Mouse (Mus musculus) lung, postnatal 0 days (tissue): ENCODE measurements around the gene Myo5c. TPM values are rescaled to one million over a fixed set of nuclear protein-coding genes. Genes with fewer than 3 reads are reported as not detected.

Source experiments
- ATAC-seq: fragments of 200-750 bp; cut with Nextera tagmentation; 2 replicates; pipeline ENCODE4 v1.8.0; 2017; ENCODE audit warnings: moderate library complexity
- DNase-seq: peaks from one replicate; pipeline ENCODE4 v3.0.0-alpha.2; 2016; ENCODE audit warnings: low spot score
- H3K27ac ChIP-seq: fragments of 300-500 bp; sonication (generic); 2 replicates; pipeline ENCODE4 v1.5.1; 2014; ENCODE audit warnings: antibody characterized with exemption, mild to moderate bottlenecking, low read length, mixed read lengths
- H3K27me3 ChIP-seq: fragments of 300-500 bp; sonication (generic); replicated peaks from 2 replicates; pipeline ENCODE4 v1.6.1; 2014; ENCODE audit warnings: low read length, mixed read lengths; ENCODE audit not compliant: insufficient read depth
- H3K36me3 ChIP-seq: fragments of 300-500 bp; sonication (generic); 2 replicates; pipeline ENCODE4 v1.6.1; 2014; ENCODE audit warnings: low read length, mixed read lengths; ENCODE audit not compliant: insufficient read depth
- H3K4me1 ChIP-seq: fragments of 300-500 bp; sonication (generic); 2 replicates; pipeline ENCODE4 v1.6.1; 2014; ENCODE audit warnings: antibody characterized with exemption, low read depth, low read length, mixed read lengths; ENCODE audit not compliant: insufficient read depth
- H3K4me2 ChIP-seq: fragments of 300-500 bp; sonication (generic); replicated peaks from 2 replicates; pipeline ENCODE4 v1.6.1; 2014; ENCODE audit warnings: low read depth, mild to moderate bottlenecking, low read length, moderate library complexity, mixed read lengths
- H3K4me3 ChIP-seq: fragments of 300-500 bp; sonication (generic); 2 replicates; pipeline ENCODE4 v1.5.1; 2014; ENCODE audit warnings: low read depth, low read length
- H3K9ac ChIP-seq: fragments of 300-500 bp; sonication (generic); replicated peaks from 2 replicates; pipeline ENCODE4 v1.6.1; 2014; ENCODE audit warnings: low read depth, mild to moderate bottlenecking
- H3K9me3 ChIP-seq: fragments of 300-500 bp; sonication (generic); 2 replicates; pipeline ENCODE4 v1.6.1; 2016; ENCODE audit warnings: low read length, mixed read lengths
- CTCF ChIP-seq: IDR thresholded peaks from 2 replicates; pipeline ENCODE4 v1.5.1; 2016; ENCODE audit warnings: antibody characterized with exemption, mild to moderate bottlenecking
- EP300 ChIP-seq: IDR thresholded peaks from 2 replicates; pipeline ENCODE4 v1.6.1; 2016; ENCODE audit warnings: antibody characterized with exemption, mild to moderate bottlenecking, control low read depth
- WGBS: fragments of 180-500 bp; shearing (Covaris S2); extraction: QIAGEN DNeasy Blood & Tissue Kit; methylation state at CpG from one replicate; pipeline ENCODE4 v1.1.7; 2014; 5-methylcytosine and 5-hydroxymethylcytosine counted together
- polyA plus RNA-seq: library from polyadenylated mRNA; unstranded; fragments of >200 nt; fragmentation: Nextera tagmentation; extraction: Ambion mirVana; gene quantifications from 2 replicates; pipeline ENCODE4 v1.2.1, GENCODE M21; 2015

The Myo5c gene
- polyA plus RNA-seq, 1 experiment from 2014 or later = 35.0 TPM

DNA sequence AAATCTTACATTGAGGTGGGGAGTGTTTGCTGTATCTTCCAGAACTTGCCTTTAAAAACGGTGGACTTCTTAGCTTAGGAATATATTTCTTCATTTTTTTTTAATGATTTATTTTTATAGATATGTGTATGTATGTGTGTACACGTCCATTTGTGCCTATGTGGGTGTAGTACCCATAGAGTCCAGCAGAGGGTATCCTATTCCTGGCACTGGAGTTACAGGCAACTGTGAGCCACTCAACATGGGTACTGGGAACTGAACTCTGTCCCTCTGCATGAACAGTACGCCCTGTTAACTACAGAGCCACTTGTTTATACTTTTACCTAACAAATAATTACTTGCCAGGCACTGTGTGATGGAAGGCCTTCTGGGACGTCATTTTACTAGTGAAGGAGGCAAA, 27.8 kb downstream of the Myo5c start:
- no peaks in the 10 kb centered on the region for H3K27me3 ChIP-seq
- H3K9ac ChIP-seq = no peak overlapping the region
- H3K36me3 ChIP-seq = no peaks in the 10 kb centered on the region
- ATAC-seq (no peak), DNase-seq (no peak)
- H3K4me2 ChIP-seq = no peak overlapping the region
- H3K27ac ChIP-seq = no peak overlapping the region
- WGBS = 86% methylated on average over 4 of the region's 4 CpGs
- no peaks in the 10 kb centered on the region for H3K4me1 ChIP-seq
- no peaks in the 10 kb centered on the region for H3K9me3 ChIP-seq
- no peak overlapping the region for H3K4me3 ChIP-seq
- peak; percentile 62 for TF ChIP-seq CTCF
- no peak for TF ChIP-seq EP300

DNA sequence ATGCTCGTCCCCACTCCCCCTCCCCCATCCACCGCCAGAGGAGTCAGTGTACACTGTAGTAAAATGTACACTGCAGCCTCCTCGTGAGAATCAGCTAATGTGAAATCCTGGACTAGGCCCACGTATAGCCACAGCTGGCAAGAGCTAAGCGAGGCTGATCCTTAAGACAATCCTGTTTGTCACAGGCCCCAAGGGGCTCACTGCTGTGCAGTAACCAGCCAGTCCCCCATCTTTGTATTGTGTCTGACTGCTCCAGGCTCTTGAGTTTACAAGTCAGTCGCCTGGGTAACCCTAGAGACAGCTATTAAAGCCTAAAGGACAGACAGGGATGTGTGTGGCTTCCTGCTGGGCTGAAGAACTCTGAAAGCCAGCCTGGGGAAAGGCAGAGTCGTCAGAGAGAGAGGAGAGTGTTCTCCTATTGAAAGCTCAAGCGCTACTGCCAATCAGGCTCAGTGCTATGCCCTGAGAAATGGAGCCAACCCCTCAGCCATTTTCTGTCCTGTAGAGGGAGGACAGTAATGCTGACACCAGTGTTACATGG, 29.6 kb downstream of the Myo5c start:
- DNase-seq (no peak), ATAC-seq (no peak)
- H3K9me3 ChIP-seq = no peaks in the 10 kb centered on the region
- no peak overlapping the region for H3K4me3 ChIP-seq
- H3K27me3 ChIP-seq = no peaks in the 10 kb centered on the region
- 19% methylated on average over 8 of the region's 8 CpGs for WGBS
- no peaks in the 10 kb centered on the region for H3K36me3 ChIP-seq
- TF ChIP-seq CTCF (no peak), EP300 (no peak)
- H3K27ac ChIP-seq = no peak overlapping the region
- no peak overlapping the region for H3K9ac ChIP-seq
- no peaks in the 10 kb centered on the region for H3K4me1 ChIP-seq
- H3K4me2 ChIP-seq = no peak overlapping the region

DNA sequence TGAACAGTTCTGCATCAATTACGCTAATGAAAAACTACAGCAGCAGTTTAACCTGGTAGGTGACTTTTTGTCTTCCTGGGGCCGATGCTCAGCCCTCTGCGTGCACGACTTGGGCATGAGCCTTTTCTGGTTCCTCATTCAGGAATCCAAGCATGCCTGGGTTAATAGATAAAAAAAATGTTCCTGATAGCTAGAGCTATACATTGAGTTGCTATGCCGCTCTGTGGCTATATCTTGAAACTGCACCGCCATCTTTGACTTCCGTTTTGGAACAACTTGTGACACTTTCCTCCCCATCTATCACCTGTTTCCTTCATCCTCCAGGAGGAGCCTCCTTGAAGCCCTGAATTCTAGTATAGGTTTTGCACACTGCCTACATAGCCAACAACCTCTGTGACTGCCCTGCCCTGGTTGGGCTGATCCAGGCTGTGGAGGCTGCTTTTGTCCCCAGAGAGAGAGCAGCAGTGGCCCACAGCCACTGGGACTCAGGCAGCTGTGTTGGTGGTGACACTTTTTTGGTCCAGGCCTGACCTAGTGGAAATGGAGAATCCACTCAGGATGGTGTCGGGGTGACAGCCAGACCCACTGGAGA, 30.5 kb downstream of the Myo5c start:
- Histone ChIP-seq H3K4me1 (no peaks in the 10 kb centered on the region), H3K36me3 (0 out of 2 replicates have a peak, but pooled peaks cover 4% of the 10 kb centered on the region), H3K4me3 (no peak overlapping the region), H3K9me3 (no peaks in the 10 kb centered on the region), H3K27ac (no peak overlapping the region), H3K4me2 (no peak overlapping the region), H3K27me3 (no peaks in the 10 kb centered on the region), H3K9ac (no peak overlapping the region)
- WGBS = 53% methylated on average over 8 of the region's 8 CpGs
- no peak for TF ChIP-seq EP300
- peak; percentile 59 for TF ChIP-seq CTCF
- DNase-seq = no peak
- ATAC-seq = no peak

DNA sequence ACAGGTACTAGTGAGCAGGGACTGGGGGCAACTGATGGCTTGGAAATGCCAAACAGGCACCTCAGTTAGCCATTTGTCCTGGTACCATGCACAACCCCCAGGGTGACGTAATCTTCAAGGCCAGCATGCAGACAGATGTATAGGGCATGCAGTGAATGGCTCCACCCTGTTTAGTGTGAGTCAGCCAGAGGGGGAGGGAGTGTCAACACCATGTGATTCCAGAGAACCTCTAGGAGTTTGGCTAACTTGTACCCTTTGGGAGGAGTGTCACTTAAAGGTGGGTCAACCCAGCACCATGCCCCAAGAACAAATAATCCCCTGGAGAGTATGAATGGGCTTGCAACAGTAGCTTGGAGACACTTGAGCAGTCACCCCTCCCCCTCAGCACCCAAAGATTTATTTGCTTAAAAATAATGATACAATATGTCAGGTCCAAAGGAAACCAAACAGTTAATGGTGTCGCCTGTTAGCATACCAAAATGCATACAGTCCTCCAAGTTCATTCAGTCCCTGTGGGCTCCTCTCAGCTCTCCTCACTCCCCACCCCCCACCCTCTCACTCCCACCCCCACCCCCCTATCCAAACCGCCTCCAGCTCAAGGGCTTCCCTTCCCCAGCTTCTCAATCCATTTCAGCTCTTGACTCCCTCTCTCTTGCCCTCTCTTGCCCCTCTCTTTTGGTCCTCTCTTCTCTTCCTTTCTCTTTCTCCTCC, 32.3 kb downstream of the Myo5c start:
- Histone ChIP-seq H3K27ac (peak overlapping the region; percentile 47; the same call in 1 of the 2 replicates), H3K9ac (no peak overlapping the region), H3K4me2 (no peak overlapping the region), H3K36me3 (0 out of 2 replicates have a peak, but pooled peaks cover 4% of the 10 kb centered on the region), H3K9me3 (no peaks in the 10 kb centered on the region), H3K4me1 (no peaks in the 10 kb centered on the region), H3K27me3 (no peaks in the 10 kb centered on the region), H3K4me3 (no peak overlapping the region)
- DNase-seq (peak; percentile 94), ATAC-seq (peak; percentile 97)
- TF ChIP-seq CTCF (no peak), EP300 (peak; percentile 53; the same call in 1 of the 2 replicates)
- 16% methylated on average over 3 of the region's 3 CpGs for WGBS

DNA sequence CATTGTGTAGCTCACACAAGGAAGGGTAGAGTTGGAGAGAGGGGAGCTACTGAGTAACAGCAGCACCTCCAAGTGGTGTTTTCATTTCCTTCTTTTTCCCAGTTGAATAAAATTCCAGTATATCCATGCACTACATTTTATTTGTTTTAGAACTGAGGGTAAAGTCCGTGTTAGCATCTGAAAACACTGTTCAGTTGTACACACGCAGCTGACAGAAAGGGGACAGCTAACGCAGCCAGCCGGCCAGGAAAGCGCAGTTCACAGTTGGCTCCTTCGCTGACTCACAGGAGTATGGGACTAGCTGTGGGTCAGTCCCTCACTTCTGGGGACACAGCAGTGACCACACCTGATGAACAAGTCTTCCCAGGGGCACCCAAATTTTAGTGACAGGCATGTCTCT, 35.3 kb downstream of the Myo5c start:
- 82% methylated on average over 6 of the region's 6 CpGs for WGBS
- H3K4me3 ChIP-seq = no peak overlapping the region
- 0 out of 2 replicates have a peak, but pooled peaks cover 4% of the 10 kb centered on the region for H3K36me3 ChIP-seq
- H3K27me3 ChIP-seq = no peaks in the 10 kb centered on the region
- no peak overlapping the region for H3K27ac ChIP-seq
- ATAC-seq = no peak
- no peak for DNase-seq
- no peaks in the 10 kb centered on the region for H3K4me1 ChIP-seq
- H3K9ac ChIP-seq = no peak overlapping the region
- H3K4me2 ChIP-seq = no peak overlapping the region
- no peaks in the 10 kb centered on the region for H3K9me3 ChIP-seq
- TF ChIP-seq EP300 = no peak
- no peak for TF ChIP-seq CTCF

DNA sequence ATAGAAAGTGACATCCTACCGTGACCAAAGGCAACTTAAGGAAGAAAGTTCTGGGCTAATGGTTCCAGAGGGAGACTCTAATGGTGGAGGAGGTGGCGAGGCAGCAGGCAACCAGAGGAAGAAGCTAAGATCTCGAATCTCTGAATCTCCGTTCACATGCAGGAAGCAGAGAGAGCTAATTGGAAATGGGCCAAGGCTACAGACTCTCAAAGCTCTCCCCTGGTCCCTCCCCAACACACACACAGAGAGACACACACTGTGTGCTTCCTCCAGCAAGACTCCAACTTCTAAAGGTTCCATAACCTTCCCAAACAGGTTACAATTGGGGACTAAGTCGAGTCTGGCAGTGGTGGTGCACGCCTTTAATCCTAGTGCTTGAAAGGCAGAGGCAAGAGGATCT, 38.6 kb downstream of the Myo5c start:
- Histone ChIP-seq H3K9me3 (no peaks in the 10 kb centered on the region), H3K36me3 (0 out of 2 replicates have a peak, but pooled peaks cover 4% of the 10 kb centered on the region), H3K4me2 (no peak overlapping the region), H3K9ac (no peak overlapping the region), H3K4me3 (no peak overlapping the region), H3K4me1 (no peaks in the 10 kb centered on the region), H3K27ac (no peak overlapping the region), H3K27me3 (no peaks in the 10 kb centered on the region)
- DNase-seq (no peak), ATAC-seq (no peak)
- TF ChIP-seq EP300 (no peak), CTCF (no peak)
- 47% methylated on average over 6 of the region's 6 CpGs for WGBS
